Mouse (Mus musculus): Measurements from ENCODE around the gene Galnt10.

Galnt10 gene

GRCm38 (mm10) chr11:57688179-57688929, 43.1 kb downstream of the Galnt10 start:
- no peak for DNase-seq (ENCODE audit: low read depth, low spot score)

GRCm38 (mm10) chr11:57689811-57690210, 44.6 kb downstream of the Galnt10 start:
- no peak for DNase-seq (ENCODE audit: low read depth, low spot score)

- DNase-seq (ENCODE audit: low read depth, low spot score), result no peak
Measured at GRCm38 (mm10) chr11:57690836-57691235, 45.6 kb downstream of the Galnt10 start.

DNA sequence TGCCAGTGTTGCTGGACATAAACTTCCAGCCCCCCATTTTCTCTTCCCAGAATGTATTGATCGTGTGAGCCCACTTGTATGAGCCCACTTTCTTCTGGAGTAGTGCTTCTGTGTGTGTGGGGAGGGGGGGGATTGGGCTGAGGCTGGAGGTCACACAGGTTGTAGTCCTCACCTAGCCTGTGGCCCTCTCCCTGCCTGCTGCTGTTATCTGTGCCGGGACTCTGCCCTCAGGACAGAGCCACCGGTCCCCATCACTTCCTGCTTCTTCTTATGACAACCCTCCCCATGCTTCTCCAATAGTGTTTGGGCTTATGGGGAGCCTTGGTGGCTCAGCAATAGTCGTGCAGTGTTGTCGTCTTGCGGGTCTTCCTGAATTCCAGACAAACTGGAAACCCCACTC, 46.7 kb downstream of the Galnt10 start:
- no peak for DNase-seq (ENCODE audit: low read depth, low spot score)

DNA sequence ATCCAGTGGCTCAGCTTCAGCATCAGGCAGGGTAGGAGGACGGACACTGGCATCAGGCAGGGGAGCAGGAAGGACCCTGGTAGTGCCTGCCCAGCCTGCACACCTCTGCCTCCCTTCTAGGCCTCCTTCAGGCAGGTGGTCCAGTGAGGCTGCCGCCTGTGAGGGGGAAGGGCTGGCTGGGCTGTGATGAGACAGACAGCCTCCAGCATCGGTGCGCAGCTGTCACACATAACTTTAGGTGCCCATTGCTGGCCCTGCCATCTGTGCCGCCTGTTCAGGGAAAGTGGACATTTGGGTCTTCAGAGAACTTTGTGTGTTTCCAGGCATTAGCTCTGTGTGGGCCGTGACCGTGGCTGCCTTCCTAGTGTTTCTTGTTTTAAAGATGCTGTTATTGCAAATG, 47.5 kb downstream of the Galnt10 start:
- no peak for DNase-seq (ENCODE audit: low read depth, low spot score)

DNA sequence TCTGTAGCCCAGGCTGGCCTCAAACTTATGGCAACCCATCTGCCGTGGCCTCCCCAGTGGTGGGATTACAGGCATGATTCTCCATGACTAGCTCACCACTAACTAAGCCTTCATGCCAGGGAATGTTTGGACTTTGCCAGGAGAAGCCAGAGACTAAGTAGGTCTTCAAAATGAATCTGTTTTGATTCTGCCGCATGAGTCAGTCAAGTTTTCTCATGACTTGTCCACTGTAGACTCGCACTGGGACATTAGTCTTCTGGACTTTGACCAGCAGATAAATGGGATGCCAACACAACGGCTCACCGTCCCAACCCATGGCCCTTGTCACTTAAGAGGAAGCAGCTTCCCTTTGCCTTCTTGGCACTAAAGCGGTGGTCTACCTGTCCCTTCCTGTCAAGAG, 49.2 kb downstream of the Galnt10 start:
- no peak for DNase-seq (ENCODE audit: low read depth, low spot score)

DNA sequence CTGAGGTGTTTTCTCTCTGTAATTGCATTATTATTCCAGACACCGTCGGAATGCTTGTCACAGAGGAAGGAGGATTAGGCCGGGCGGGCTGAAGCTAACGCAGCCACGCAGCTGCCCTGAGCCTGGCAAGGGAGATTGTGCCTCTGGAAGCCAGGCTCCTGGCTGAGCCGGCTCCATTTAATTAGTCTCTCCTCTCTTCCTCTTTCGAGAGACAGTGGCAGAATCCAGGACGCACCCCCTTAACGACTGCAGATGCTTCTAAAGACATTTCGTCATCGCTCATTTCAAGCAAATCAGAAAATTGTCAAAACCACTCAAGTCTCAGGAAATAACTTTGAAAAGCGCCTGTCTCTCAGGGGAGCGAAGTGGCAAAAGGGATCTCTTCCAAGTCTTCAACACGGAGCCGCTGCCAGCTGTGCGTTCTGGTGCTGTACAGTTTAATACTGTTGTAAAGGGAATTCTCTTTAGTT, 51.0 kb downstream of the Galnt10 start:
- no peak for DNase-seq (ENCODE audit: low read depth, low spot score)

- DNase-seq (ENCODE audit: low read depth, low spot score), result no peak
Measured at GRCm38 (mm10) chr11:57696807-57697251, 51.6 kb downstream of the Galnt10 start.

- DNase-seq (ENCODE audit: low read depth, low spot score), result no peak
Measured at GRCm38 (mm10) chr11:57700114-57700513, 54.9 kb downstream of the Galnt10 start.

- DNase-seq (ENCODE audit: low read depth, low spot score), result no peak
Measured at GRCm38 (mm10) chr11:57701193-57701925, 56.1 kb downstream of the Galnt10 start.

DNA sequence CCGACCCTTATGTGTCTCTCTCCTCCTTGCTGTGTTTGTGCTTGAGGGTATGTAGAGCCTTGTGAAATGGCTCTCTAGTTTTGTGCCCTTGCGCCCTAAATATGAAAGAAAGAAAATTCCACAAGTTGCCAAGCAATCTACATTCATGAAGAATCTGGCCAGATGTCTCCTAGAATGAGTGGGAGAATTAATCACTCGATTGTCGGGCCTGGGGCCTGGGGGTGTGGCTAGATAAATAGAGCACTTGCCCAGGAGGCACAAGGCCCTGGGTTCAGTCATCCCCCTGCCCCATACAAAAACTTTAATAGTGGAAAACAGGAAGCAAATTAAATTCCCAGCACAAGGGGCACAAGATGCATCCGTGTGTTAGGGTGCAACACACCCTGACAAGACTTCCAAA, 56.7 kb downstream of the Galnt10 start:
- DNase-seq (ENCODE audit: low read depth, low spot score), result no peak

DNA sequence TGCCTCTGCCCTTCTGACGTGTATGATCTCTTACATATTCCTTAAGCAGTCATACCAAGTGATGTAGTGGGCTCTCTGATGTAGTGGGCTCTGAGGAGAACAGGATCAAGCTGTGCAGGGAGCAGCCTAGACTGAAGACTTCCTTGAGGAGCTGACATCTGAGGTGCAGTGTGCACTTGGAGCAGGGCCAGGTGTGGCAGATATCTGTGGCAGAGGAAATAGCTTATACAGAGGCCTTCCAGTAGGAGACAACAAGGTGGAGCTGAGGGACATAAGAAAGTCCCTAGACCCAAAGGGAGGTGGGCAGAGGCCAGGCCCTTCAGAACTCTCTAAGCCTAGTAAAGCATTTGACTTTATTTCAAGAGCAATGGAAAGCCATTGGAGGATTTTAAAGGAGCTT, 61.4 kb downstream of the Galnt10 start:
- DNase-seq (ENCODE audit: low read depth, low spot score), result no peak

DNA sequence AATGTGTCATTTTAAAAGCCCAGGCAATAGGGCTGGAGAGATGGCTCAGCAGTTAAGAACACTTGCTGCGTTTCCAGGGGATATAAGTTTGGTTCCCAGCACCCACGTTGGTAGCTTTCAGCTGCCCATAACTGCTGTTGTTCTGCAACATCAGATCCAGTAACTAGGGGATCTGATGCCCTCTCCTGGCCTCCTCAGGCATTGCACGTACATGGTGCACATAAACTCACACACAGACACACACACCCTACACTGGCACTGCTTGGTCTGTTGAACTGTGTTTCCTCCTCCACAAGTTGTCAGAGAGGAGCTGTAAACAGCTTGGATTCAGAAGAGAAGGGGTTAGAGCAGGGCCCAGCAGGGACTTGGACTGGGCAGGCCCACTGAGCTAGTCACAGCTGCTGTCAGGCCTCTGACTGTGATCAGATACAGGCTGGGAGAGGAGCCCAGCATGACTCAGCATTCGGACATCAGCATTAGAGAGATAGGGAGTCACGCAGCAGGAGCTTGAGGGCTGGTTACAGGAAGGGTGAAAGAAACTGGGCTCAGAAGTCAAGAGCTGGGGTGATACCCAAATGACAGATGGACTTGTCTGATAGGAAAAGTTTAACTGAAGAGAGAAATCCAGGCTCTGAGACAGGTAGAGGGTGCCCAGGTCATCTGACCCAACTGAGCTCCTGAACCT, 62.0 kb downstream of the Galnt10 start:
- DNase-seq (ENCODE audit: low read depth, low spot score), result peak; percentile 30

DNA sequence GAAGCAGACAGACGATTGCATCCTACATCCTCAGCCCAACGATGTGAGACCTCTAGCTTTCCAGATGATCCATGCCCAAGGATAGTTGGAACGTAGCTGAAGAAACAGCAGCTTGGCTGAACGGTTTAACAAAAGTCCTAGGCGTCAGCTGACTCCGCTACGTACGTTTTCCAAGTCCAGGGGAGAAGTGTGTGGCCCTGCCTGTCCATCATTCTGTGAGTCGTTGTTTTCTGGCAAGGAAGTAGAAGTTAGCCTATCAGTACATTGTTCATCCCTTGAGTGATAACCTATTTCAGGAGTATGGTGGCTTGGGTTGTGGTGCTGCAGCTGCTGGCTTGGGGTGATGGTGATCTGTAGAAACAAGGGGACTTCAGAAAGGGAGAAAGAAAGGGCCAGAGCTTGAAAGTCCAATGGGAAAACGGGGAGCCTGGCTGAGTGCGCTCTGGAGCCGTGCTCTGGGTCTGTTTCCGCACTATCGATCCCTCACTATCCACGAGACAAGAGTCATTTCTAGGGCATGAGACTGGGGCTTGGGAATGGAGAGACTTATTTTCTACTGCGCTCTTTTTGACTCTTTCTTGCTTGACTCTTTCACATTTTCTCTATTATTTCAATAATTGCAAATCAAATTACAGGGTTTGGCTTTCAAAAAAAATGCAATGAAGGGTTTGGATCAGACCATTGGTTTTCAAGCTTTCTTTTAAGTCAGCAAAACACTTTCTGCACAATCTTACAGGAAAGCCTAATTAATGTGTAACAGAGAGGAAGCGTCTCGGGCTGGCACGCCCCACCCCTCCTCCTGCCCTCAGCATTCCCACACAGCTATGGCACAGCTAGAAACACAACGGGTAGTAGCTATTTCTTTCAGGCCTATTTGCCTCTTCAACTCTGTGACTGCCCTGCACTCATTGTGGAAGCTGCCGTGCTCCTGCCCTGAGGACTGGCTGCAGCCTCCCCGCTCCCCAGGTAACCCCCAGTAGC, 63.2 kb downstream of the Galnt10 start:
- DNase-seq (ENCODE audit: low read depth, low spot score), result no peak

- no peak for DNase-seq (ENCODE audit: low read depth, low spot score)
Measured at GRCm38 (mm10) chr11:57713960-57714359, 68.7 kb downstream of the Galnt10 start.

GRCm38 (mm10) chr11:57716721-57717120, 71.5 kb downstream of the Galnt10 start:
- DNase-seq (ENCODE audit: low read depth, low spot score), result no peak

DNA sequence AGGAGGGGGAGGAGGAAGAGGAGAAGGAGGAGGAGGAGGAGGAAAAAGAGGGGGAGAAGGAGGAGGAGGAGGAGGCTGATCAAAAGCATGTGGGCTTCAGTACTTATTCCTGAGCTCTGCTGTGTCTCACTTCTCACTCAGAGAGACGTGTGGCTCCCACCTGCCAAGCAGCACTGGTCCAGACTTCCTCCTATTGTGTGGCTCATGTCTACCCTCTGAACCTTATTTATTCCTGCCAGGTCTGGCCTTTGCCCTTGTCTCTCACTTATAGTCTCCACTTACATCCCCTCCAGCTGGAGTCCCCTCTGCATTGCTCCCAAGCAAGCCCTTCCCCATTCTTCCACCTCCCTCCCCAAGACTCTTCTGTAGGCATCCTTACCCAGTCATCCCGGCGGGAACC, 72.2 kb downstream of the Galnt10 start:
- DNase-seq (ENCODE audit: low read depth, low spot score), result no peak

- DNase-seq (ENCODE audit: low read depth, low spot score), result peak; percentile 36
Measured at GRCm38 (mm10) chr11:57718081-57718480, 72.8 kb downstream of the Galnt10 start.

DNA sequence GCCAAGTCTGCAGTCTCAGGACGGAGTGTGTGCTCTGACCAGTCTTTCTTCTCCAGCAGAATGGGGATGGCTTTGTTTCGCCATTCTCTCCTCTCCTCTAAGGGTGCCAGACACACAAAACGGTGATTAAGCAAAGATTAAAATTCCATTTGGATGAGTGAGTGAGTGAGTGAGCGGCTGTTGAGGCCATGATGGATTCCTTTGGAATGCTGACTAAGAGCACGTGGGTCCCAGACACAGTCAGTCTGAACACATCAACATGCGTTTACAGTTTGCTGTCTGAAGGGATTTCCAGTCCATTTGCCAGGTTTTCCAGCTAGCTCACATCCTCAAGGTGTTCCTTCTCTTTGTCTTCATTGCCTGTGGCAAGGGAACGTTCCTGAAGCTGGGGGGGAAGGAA, 74.4 kb downstream of the Galnt10 start:
- no peak for DNase-seq (ENCODE audit: low read depth, low spot score)

GRCm38 (mm10) chr11:57720076-57720475, 74.8 kb downstream of the Galnt10 start:
- no peak for DNase-seq (ENCODE audit: low read depth, low spot score)

DNA sequence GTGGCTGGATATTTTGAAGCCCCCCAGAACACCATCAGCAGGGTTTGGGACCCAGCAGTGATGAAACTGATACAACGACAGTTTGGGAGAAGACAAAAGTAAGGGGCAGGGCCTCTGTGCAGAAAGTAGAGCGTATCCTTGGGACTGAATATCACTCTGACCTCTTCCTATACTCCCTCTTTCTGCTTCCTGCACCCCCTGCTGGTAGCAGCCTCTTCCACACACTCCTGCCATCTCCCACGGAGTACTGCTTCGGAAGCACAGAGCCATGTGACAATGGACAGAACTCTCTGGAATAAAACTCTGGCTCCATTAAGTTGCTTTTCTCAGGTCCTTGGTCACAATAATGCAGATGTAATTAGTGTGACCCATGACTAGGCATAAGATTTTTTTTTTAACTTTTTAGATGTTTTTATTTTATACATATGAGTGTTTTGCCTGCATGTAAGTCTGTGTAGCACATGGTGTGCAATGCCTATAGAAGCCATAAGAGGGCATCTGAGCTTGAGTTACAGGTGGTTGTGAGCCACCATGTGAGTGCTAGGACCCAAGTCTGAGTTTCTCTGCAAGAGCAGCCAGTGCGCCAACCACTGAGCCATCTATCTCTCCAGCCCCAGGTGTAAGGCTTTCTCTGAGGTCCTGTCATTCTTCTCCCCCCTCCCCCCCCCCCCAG, 79.7 kb downstream of the Galnt10 start:
- DNase-seq (ENCODE audit: low read depth, low spot score), result no peak

Data from CD4-positive helper T cell, adult 2 months (primary cell).